Mouse (Mus musculus) heart, adult 2 months (tissue): ENCODE results near the gene Ahsa2.

Experiments
- CTCF ChIP-seq: fragments of 200-600 bp; IDR thresholded peaks from 2 replicates; pipeline ENCODE4 v1.8.1; 2022; ENCODE audit warnings: antibody characterized with exemption, mild to moderate bottlenecking, moderate library complexity
- EP300 ChIP-seq: fragments of 200-500 bp; IDR thresholded peaks from 2 replicates; pipeline ENCODE4 v1.6.1; 2011; ENCODE audit warnings: low read depth, low read length, control low read depth; ENCODE audit not compliant: insufficient read depth
- POLR2A ChIP-seq: fragments of 200-500 bp; IDR thresholded peaks from 2 replicates; pipeline ENCODE4 v1.6.1; 2011; ENCODE audit warnings: mild to moderate bottlenecking, low read depth, low read length, control low read depth; ENCODE audit not compliant: insufficient read depth

DNA sequence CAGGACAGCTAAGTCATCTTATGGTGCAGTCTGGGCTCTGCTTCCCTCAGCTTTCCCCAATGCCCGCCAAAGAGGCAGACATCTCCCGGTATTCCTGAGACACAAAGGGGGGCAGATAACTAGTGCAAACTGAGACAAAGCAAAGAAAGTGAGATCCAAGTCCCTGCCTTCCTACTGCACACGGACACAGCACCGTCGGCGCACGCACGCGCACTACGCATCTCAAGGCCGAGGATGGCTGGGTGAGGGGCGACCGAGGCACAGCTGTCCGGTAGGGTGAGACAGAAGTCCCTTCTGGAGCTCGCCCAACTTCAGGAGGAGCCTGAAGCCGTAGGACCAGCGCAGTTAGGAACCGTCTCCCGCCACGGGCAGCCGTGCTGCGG, 504 bp downstream of the Ahsa2 start:
- TF ChIP-seq POLR2A (no peak), CTCF (no peak), EP300 (0 out of 2 replicates have a peak, but pooled peaks have one; percentile 9)
